8 mouse cellular contexts compared by ENCODE assay signal in the genomic region with DNA sequence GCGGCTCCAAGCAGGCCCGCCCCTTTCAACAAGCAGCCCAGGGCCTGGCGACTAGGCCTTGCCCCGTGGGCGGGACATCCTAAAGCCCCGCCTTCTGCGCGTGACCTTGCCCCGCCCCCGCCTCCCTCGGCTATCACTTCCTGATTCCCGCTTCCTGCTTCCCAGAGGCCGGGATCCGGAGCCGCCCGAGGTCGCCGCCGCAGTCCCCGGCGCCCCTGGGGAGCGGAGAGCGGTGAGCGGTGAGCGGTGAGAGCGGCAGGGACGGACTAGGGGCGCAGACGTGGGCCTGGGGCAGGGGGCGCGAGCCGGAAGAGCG. TPM values are rescaled to one million over a fixed set of nuclear protein-coding genes. Genes with fewer than 3 reads are reported as not detected.
DNase-seq lines count a peak whose midpoint lies in the region; ATAC-seq and TF ChIP-seq lines count a peak whose summit lies in the region.

TSS of gene Coro1b (plus strand) at position 129 of the 316 bp plus-strand sequence.

- DNase-seq in Patski (ENCODE audit: low read depth, low spot score) = no peak
- DNase-seq in cerebellum, postnatal 14 days = peak; percentile 98 to 99
- DNase-seq in frontal cortex, postnatal 25 days (ENCODE audit: low spot score in 2 of 2) = peak; percentile 91 to 92
- DNase-seq in hindbrain, embryonic 14.5 days (ENCODE audit: low spot score) = peak; percentile 90
- DNase-seq in layer of hippocampus, postnatal 36 days = peak; percentile 93 to 95
- DNase-seq in lung, postnatal 36 days = peak; percentile 98
- DNase-seq in retina, postnatal 1 day = peak; percentile 96
- peak; percentile 97 to 99 for DNase-seq in urinary bladder, adult 18-20 months (ENCODE audit: low spot score in 2 of 2)

- peak within 1 kb of the TSS; percentile 61 for H3K27ac ChIP-seq in hindbrain, embryonic 14.5 days

- H3K4me3 ChIP-seq in hindbrain, embryonic 14.5 days (replicated peaks; ENCODE audit: low read length) = peak within 1 kb of the TSS; percentile 80

- WGBS in hindbrain, embryonic 14.5 days = under 1% methylated on average over 30 of the region's 33 CpGs

- peaks cover 14% of the 10 kb centered on the region for H3K4me1 ChIP-seq in hindbrain, embryonic 14.5 days (replicated peaks; ENCODE audit: control insufficient read depth, insufficient read depth, low read length)

- peak within 1 kb of the TSS; percentile 87 for H3K9ac ChIP-seq in hindbrain, embryonic 14.5 days

- POLR2A ChIA-PET in Patski (lab: Charles Lee) = interaction anchor here (1.8 kb wide), 1 partner anchor 17 kb away, joined by 4 read pairs; no protein-coding TSS in a partner anchor

- in situ Hi-C loops in Patski (cut with MboI; ENCODE audit: low pct_unique_long_range_greater_than_20kb) = no loop called here

- H3K4me2 ChIP-seq in hindbrain, embryonic 14.5 days (replicated peaks) = peak within 1 kb of the TSS; percentile 75

- H3K9me3 ChIP-seq in hindbrain, embryonic 14.5 days (ENCODE audit: control insufficient read depth, low read length) = no peaks in the 10 kb centered on the region

- no peak for TF ChIP-seq CTCF in Patski (IDR thresholded peaks at IDR 0.05)

- no peaks in the 10 kb centered on the region for H3K27me3 ChIP-seq in Patski
- H3K27me3 ChIP-seq in hindbrain, embryonic 14.5 days (ENCODE audit: control insufficient read depth, insufficient read depth, low read length) = no peaks in the 10 kb centered on the region

- CTCF ChIA-PET in Patski (lab: Charles Lee) = interaction anchor here (1.3 kb wide), 1 partner anchor 21 kb away, joined by 5 read pairs; no protein-coding TSS in a partner anchor

- H3K36me3 ChIP-seq in hindbrain, embryonic 14.5 days (replicated peaks; ENCODE audit: control insufficient read depth, insufficient read depth) = peaks cover 24% of the 10 kb centered on the region

- peak; percentile 76 for ATAC-seq in Patski
- ATAC-seq in hindbrain, embryonic 14.5 days (ENCODE audit: low FRiP score) = peak; percentile 92

RNA-seq across cellular contexts. Expression of gene Coro1b, which starts in this region (rescaled TPM):
- polyA plus RNA-seq in Patski (2021) = 321 TPM
- polyA plus RNA-seq in hindbrain, embryonic 14.5 days (2014; fragmentation: Nextera tagmentation; extraction: Ambion mirVana) = 102 TPM in 2 replicates
- total RNA-seq in layer of hippocampus, postnatal 36 days (2021) = 10 to 100 TPM; 83.8 to 90.0 TPM
